Mouse (Mus musculus) olfactory bulb, adult 2 months (tissue): ENCODE results near the gene Suv39h2. TPM values are rescaled to one million over a fixed set of nuclear protein-coding genes. Genes with fewer than 3 reads are reported as not detected.

ENCODE experiments used
- H3K27ac ChIP-seq: fragments of 200-500 bp; 2 replicates; pipeline ENCODE4 v1.5.1; 2012; ENCODE audit warnings: low read depth, low read length; ENCODE audit not compliant: insufficient read depth
- H3K4me1 ChIP-seq: fragments of 200-500 bp; 2 replicates; pipeline ENCODE4 v1.6.1; 2012; ENCODE audit warnings: low read length; ENCODE audit not compliant: control insufficient read depth, insufficient read depth
- H3K4me3 ChIP-seq: fragments of 200-500 bp; 2 replicates; pipeline ENCODE4 v1.5.1; 2012; ENCODE audit warnings: mild to moderate bottlenecking, low read depth, low read length, moderate library complexity; ENCODE audit not compliant: insufficient read depth
- CTCF ChIP-seq: fragments of 200-500 bp; IDR thresholded peaks from 2 replicates; pipeline ENCODE4 v1.5.1; 2012; ENCODE audit warnings: low read depth, mild to moderate bottlenecking, low read length, moderate library complexity; ENCODE audit not compliant: insufficient read depth
- POLR2A ChIP-seq: fragments of 200-500 bp; IDR thresholded peaks from 2 replicates; pipeline ENCODE4 v1.6.1; 2012; ENCODE audit warnings: mild to moderate bottlenecking, low read depth, low read length, moderate library complexity; ENCODE audit not compliant: insufficient read depth
- WGBS: fragments of 180-500 bp; shearing (Covaris S2); methylation state at CpG from one replicate; pipeline ENCODE4 v1.1.7; 2018; 5-methylcytosine and 5-hydroxymethylcytosine counted together
- polyA plus RNA-seq: library from polyadenylated mRNA; stranded (reverse); fragments of >200 nt; gene quantifications from 2 replicates; pipeline ENCODE4 v1.2.4, GENCODE M21; 2012; ENCODE audit warnings: low replicate concordance; ENCODE audit not compliant: missing spikeins, insufficient read depth, insufficient read length

The Suv39h2 gene
- polyA plus RNA-seq, 1 experiment, result not detected

- no peak overlapping the region for H3K4me3 ChIP-seq
- no peaks in the 10 kb centered on the region for H3K4me1 ChIP-seq
- 65% methylated on average over 3 of the region's 3 CpGs for WGBS
- TF ChIP-seq CTCF (no peak), POLR2A (no peak)
- no peak overlapping the region for H3K27ac ChIP-seq
Measured at GRCm38 (mm10) chr2:3475746-3476251, 968 bp upstream of the Suv39h2 start.

- under 1% methylated on average over 46 of the region's 46 CpGs for WGBS
Measured at GRCm38 (mm10) chr2:3474361-3474805, 448 bp downstream of the Suv39h2 start.

GRCm38 (mm10) chr2:3473891-3474290 lies 940 bp downstream of the Suv39h2 start:
- no peak for TF ChIP-seq CTCF
- TF ChIP-seq POLR2A, result no peak
- H3K4me3 ChIP-seq, result peak overlapping the region; percentile 80
- H3K27ac ChIP-seq, result no peak overlapping the region
- H3K4me1 ChIP-seq, result no peaks in the 10 kb centered on the region
- under 1% methylated on average over 12 of the region's 12 CpGs for WGBS

More at GRCm38 (mm10) chr2:3474361-3474805, 448 bp downstream of the Suv39h2 start:
- no peak for TF ChIP-seq POLR2A
- no peak for TF ChIP-seq CTCF
- Histone ChIP-seq H3K4me1 (no peaks in the 10 kb centered on the region), H3K27ac (no peak overlapping the region; the same call in 1 of the 2 replicates), H3K4me3 (peak overlapping the region; percentile 80)

- no peak for TF ChIP-seq CTCF
- TF ChIP-seq POLR2A, result no peak
- Histone ChIP-seq H3K27ac (no peak overlapping the region), H3K4me1 (no peaks in the 10 kb centered on the region), H3K4me3 (no peak overlapping the region)
- WGBS, result 87% methylated on average over 4 of the region's 4 CpGs
Measured at GRCm38 (mm10) chr2:3456590-3456989, 18.2 kb downstream of the Suv39h2 start.

GRCm38 (mm10) chr2:3453096-3453495 lies 21.7 kb downstream of the Suv39h2 start:
- Histone ChIP-seq H3K4me1 (no peaks in the 10 kb centered on the region), H3K4me3 (no peak overlapping the region), H3K27ac (no peak overlapping the region)
- WGBS, result 91% methylated on average over 3 of the region's 3 CpGs
- no peak for TF ChIP-seq CTCF
- TF ChIP-seq POLR2A, result no peak

- TF ChIP-seq CTCF, result no peak
- TF ChIP-seq POLR2A, result no peak
- whole genome bisulfite sequencing, result 81% methylated on average over 2 of the region's 2 CpGs
- H3K27ac ChIP-seq, result no peak overlapping the region
- H3K4me1 ChIP-seq, result no peaks in the 10 kb centered on the region
- H3K4me3 ChIP-seq, result no peak overlapping the region
Measured at GRCm38 (mm10) chr2:3449431-3449830, 25.4 kb downstream of the Suv39h2 start.

GRCm38 (mm10) chr2:3445984-3446383 lies 28.8 kb downstream of the Suv39h2 start:
- H3K27ac ChIP-seq, result no peak overlapping the region
- no peak for TF ChIP-seq CTCF
- WGBS, result 93% methylated on average over 4 of the region's 4 CpGs
- no peak overlapping the region for H3K4me3 ChIP-seq
- no peaks in the 10 kb centered on the region for H3K4me1 ChIP-seq

- Histone ChIP-seq H3K27ac (no peak overlapping the region), H3K4me1 (no peaks in the 10 kb centered on the region), H3K4me3 (no peak overlapping the region)
- WGBS, result 75% methylated on average over 7 of the region's 7 CpGs
- TF ChIP-seq CTCF, result no peak
- TF ChIP-seq POLR2A, result no peak
Measured at GRCm38 (mm10) chr2:3444206-3444605, 30.6 kb downstream of the Suv39h2 start.

- WGBS, result 52% methylated on average over 7 of the region's 7 CpGs
- Histone ChIP-seq H3K27ac (no peak overlapping the region), H3K4me3 (no peak overlapping the region), H3K4me1 (peaks cover 4% of the 10 kb centered on the region; the same call in 1 of the 2 replicates)
- TF ChIP-seq CTCF, result no peak
- no peak for TF ChIP-seq POLR2A
Measured at GRCm38 (mm10) chr2:3437956-3438355, 36.9 kb downstream of the Suv39h2 start.

GRCm38 (mm10) chr2:3435369-3436061 lies 39.3 kb downstream of the Suv39h2 start:
- Histone ChIP-seq H3K27ac (no peak overlapping the region), H3K4me3 (no peak overlapping the region), H3K4me1 (peaks cover 4% of the 10 kb centered on the region; the same call in 1 of the 2 replicates)
- TF ChIP-seq POLR2A (no peak), CTCF (no peak)
- 93% methylated on average over 6 of the region's 6 CpGs for WGBS
